Mouse (Mus musculus) ES-Bruce4 (cell line): Measurements from ENCODE around the gene Txlna. TPM values are rescaled to one million over a fixed set of nuclear protein-coding genes. Genes with fewer than 3 reads are reported as not detected.

ENCODE experiments used
- H3K27ac ChIP-seq: 2 replicates; pipeline ENCODE4 v1.5.1; 2012; ENCODE audit warnings: low read length, inconsistent platforms; ENCODE audit not compliant: insufficient read depth
- H3K27me3 ChIP-seq: 2 replicates; pipeline ENCODE4 v1.6.1; 2012; ENCODE audit warnings: mild to moderate bottlenecking, low read length, inconsistent platforms; ENCODE audit not compliant: control insufficient read depth, poor library complexity, insufficient read depth, severe bottlenecking
- H3K36me3 ChIP-seq: 2 replicates; pipeline ENCODE4 v1.6.1; 2012; ENCODE audit warnings: inconsistent platforms, mild to moderate bottlenecking, low read length, moderate library complexity; ENCODE audit not compliant: control insufficient read depth, poor library complexity, insufficient read depth, severe bottlenecking
- H3K4me1 ChIP-seq: one replicate; pipeline ENCODE4 v1.8.1; 2011; ENCODE audit warnings: low read length; ENCODE audit not compliant: control insufficient read depth, insufficient read depth
- H3K4me3 ChIP-seq: 2 replicates; pipeline ENCODE4 v1.5.1; 2011; ENCODE audit warnings: low read depth, mild to moderate bottlenecking, low read length
- H3K9ac ChIP-seq: 2 replicates; pipeline ENCODE4 v1.6.1; 2012; ENCODE audit warnings: low read depth, mild to moderate bottlenecking, inconsistent platforms; ENCODE audit not compliant: poor library complexity, severe bottlenecking
- H3K9me3 ChIP-seq: replicated peaks from 2 replicates; pipeline ENCODE4 v1.6.1; 2012; ENCODE audit warnings: mild to moderate bottlenecking, low read length, inconsistent platforms; ENCODE audit not compliant: control insufficient read depth, poor library complexity, insufficient read depth, severe bottlenecking
- CTCF ChIP-seq: IDR thresholded peaks from one replicate; pipeline ENCODE4 v1.8.1; 2011; ENCODE audit warnings: low read depth, low read length
- EP300 ChIP-seq: IDR thresholded peaks from 2 replicates; pipeline ENCODE4 v1.6.1; 2011; ENCODE audit warnings: low read depth, low read length; ENCODE audit not compliant: insufficient read depth
- POLR2A ChIP-seq: IDR thresholded peaks from one replicate; pipeline ENCODE4 v1.8.1; 2011; ENCODE audit warnings: low read length; ENCODE audit not compliant: insufficient read depth
- polyA plus RNA-seq: library from polyadenylated mRNA; stranded (reverse); fragments of >200 nt; gene quantifications from 2 replicates; pipeline ENCODE4 v1.2.4, GENCODE M21; 2011; ENCODE audit warnings: low read depth; ENCODE audit not compliant: missing spikeins, insufficient read depth, insufficient read length

The Txlna gene
- polyA plus RNA-seq, 1 experiment, result 42.3 TPM

DNA sequence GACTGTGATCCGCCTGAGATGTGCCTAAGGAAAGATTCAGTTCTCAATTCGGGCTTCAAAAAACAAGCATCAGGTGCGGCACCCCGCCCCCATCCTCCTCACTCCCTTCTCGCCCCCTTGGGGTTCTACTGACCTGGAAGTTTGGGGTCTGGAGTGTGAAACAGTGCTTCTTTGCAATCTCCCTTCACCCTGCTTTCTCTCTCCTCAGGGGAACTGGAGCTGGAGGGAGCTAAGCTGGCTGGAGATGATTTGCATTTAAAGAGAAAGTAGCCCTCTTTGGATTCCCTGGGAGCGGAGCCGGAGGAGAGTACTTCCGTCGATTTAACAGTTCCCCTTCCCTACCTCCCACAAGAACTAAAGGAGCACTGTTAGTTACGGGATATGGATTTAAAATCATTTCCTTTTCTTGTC, 17.2 kb downstream of the Txlna start, which contains the start of gene Ccdc28b:
Gene Ccdc28b, minus strand, starts transcription at position 267 of the 411 bp plus-strand sequence.
- H3K27me3 ChIP-seq, result no peaks in the 10 kb centered on the region
- H3K9me3 ChIP-seq, result no peaks in the 10 kb centered on the region
- peaks cover 12% of the 10 kb centered on the region for H3K36me3 ChIP-seq
- no peak for TF ChIP-seq EP300
- TF ChIP-seq CTCF, result no peak
- no peak for TF ChIP-seq POLR2A
- H3K9ac ChIP-seq, result peak within 1 kb of the TSS; percentile 64
- H3K27ac ChIP-seq, result no peak within 1 kb of the TSS
- H3K4me1 ChIP-seq, result peaks cover 6% of the 10 kb centered on the region
- H3K4me3 ChIP-seq, result peak within 1 kb of the TSS; percentile 70

DNA sequence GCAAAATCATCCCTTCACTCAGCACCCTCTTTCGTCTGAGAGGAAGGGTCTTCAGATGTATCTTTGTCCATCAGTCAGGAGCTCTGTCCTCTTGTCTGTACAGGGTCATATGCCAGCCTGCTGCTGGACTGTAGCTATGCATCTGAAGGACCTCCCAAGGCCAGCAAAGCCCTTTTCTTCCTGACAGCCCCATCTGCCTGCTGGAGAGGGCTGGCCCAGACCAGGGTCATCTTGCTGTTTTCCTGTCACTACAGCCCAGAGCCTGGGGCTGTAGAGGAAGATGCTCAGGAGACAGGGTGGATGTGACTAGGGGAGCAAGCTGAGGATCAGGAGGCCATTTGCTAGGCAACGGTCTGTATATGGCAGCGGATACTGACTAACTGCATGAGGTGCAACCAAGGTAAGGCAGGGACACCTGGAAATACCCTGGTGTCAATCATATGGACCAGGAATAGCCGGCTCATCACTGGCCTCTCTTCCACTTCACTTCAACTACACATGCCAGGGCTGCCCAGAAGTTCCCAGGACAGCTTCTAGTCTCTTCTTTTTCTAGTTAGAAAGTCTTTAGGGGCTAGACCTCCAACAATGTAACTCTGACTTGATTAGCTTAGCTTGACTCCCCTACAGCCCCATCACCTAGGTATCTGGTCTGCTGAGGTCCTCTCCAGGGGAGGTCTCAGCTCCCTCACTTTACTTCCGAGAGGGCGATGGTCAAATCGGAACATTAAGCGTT, 17.9 kb downstream of the Txlna start:
- no peaks in the 10 kb centered on the region for H3K9me3 ChIP-seq
- H3K36me3 ChIP-seq, result peaks cover 7% of the 10 kb centered on the region; the same call in 1 of the 2 replicates
- peak overlapping the region; percentile 64 for H3K9ac ChIP-seq
- peak overlapping the region; percentile 15; the same call in 1 of the 2 replicates for H3K4me3 ChIP-seq
- H3K27me3 ChIP-seq, result no peaks in the 10 kb centered on the region
- H3K27ac ChIP-seq, result no peak overlapping the region
- peaks cover 6% of the 10 kb centered on the region for H3K4me1 ChIP-seq
- TF ChIP-seq POLR2A (no peak), CTCF (no peak)

DNA sequence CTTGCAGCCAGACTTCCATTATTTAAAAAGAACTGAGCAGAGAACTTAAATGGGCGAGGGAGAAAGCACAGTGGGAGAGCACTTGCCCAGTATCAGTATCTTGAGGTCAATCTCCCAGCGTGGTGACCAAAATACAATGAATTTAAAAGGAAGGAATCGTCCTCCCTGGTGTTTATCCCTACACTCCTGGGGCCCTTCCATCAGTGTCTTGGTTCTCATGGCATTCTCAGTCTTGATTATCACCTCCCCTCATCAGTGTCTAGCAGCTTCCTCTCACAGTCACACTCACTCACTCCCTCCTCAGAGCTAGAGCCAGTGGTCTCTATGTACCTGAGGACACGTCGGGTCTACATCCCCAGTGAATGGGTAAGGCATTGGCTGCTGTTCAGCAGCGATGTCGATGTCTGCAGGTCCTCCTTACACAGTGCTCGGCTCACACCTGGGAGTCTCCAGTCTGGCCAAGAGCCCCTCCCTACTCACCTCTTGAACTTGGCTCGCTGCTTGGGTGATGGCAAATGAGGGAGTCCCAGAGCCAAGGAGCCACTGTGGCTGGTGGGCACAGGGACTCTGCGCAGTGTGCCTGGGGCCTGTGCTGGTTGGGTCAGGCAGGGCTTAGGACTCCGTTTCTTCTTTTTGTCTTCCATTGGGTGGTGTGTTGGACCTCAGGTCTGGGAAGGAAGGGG, 18.6 kb downstream of the Txlna start:
- H3K36me3 ChIP-seq, result peaks cover under 1% of the 10 kb centered on the region; the same call in 1 of the 2 replicates
- H3K9ac ChIP-seq, result no peak overlapping the region
- no peaks in the 10 kb centered on the region for H3K9me3 ChIP-seq
- H3K4me3 ChIP-seq, result no peak overlapping the region
- no peak overlapping the region for H3K27ac ChIP-seq
- H3K27me3 ChIP-seq, result no peaks in the 10 kb centered on the region
- H3K4me1 ChIP-seq, result peaks cover 6% of the 10 kb centered on the region
- TF ChIP-seq POLR2A (no peak), CTCF (no peak), EP300 (no peak)

DNA sequence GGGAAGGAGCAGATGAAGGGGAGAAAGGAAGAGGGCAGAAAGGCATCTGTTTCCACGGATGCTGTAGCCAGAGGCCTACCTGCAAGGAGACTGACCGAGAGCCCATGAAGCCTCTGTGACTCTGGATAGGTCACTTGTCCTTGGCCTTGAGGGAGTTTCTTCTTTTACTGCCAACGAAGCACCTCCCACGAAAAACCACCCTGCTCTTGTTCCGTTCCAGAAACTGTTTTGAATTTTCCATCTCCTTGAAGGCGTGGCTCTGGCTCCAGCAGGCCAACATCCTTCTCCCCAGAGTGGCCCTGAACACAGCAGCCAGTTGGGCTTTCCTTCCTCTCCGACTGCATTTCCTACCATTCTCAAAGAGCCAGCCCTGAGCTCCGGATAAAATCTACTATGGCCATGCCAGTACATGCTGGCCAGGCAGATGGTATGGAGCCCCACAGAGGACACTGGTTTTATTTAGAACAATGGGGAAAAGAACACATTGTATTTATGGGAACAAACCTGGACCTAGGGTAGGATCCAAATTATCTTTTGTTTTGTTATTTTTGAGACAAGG, 19.5 kb downstream of the Txlna start:
- Histone ChIP-seq H3K4me3 (no peak overlapping the region), H3K27ac (no peak overlapping the region), H3K36me3 (no peaks in the 10 kb centered on the region), H3K9ac (no peak overlapping the region), H3K9me3 (no peaks in the 10 kb centered on the region), H3K27me3 (no peaks in the 10 kb centered on the region), H3K4me1 (peaks cover 6% of the 10 kb centered on the region)
- no peak for TF ChIP-seq POLR2A
- no peak for TF ChIP-seq CTCF
- TF ChIP-seq EP300, result no peak

DNA sequence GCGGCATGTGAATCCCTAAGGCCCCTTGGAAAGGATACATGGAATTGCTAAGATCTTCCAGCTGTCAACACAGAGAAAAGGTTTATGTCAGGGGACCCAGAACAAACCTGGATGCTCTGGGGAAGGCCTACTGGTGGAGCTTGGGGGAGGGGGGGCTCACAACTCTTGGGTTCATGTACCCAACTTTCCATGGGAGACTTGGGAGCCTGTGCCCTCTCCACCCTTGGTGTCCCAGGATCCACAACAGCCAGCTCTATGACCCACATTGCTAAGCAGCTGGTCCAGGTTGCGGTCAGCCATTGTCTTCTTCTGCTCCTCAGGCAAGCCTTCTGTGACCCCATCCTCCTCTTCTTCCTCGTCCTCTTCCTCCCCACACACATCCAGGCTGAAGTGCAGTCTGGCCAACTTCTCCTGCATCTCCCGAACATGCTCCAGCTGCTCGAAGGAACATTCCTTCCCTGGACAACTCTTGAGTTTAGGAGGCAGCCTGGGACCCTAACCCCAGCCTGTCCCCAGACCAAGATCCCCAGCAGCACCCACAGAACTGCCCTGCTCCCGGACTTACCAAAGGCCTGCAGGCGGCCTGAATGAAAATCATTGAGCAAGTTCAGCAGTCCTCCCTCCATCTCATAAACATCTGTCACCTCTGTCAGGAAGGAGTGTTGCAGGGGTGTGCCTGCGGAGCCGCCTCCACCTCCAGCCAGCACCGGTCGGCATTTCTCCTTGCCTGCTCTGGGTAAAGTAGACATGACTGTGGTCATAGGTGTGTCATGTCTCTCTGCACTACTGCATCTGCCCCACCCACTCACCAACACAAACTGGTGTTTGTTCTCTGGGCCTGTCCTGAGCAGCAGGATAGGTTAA, 20.2 kb downstream of the Txlna start:
- Histone ChIP-seq H3K4me3 (no peak overlapping the region), H3K4me1 (peaks cover 6% of the 10 kb centered on the region), H3K27ac (no peak overlapping the region), H3K9me3 (no peaks in the 10 kb centered on the region), H3K36me3 (no peaks in the 10 kb centered on the region), H3K9ac (no peak overlapping the region), H3K27me3 (no peaks in the 10 kb centered on the region)
- no peak for TF ChIP-seq CTCF
- TF ChIP-seq POLR2A, result no peak
